Mouse (Mus musculus) left cerebral cortex, postnatal 10 days (tissue): ENCODE data around the gene Adamts8. TPM values are rescaled to one million over a fixed set of nuclear protein-coding genes. Genes with fewer than 3 reads are reported as not detected.

ENCODE experiments used
- total RNA-seq, 2 experiments: library from RNA; stranded (reverse); gene quantifications; 2 replicates each; pipeline ENCODE4 v1.2.3; 2021

Gene Adamts8
- total RNA-seq, 2 experiments from 2014 or later, result 11.3 to 12.4 TPM

Other genes with a start within 250 kb of the Adamts8 start
- 10 to 100 TPM in 1 of 2 experiments, 1 to 10 TPM in 1; 9.2 to 11.6 TPM for gene Adamts15, start 20.1 kb upstream of the Adamts8 start, total RNA-seq
- 10 to 100 TPM; 43.6 to 45.7 TPM for gene Zbtb44, start 88.1 kb downstream of the Adamts8 start, total RNA-seq
- under 1 TPM; 0.30 to 0.49 TPM for gene St14, start 189.3 kb downstream of the Adamts8 start, total RNA-seq